Mouse (Mus musculus): ENCODE measurements around the gene Trmt2b. TPM values are rescaled to one million over a fixed set of nuclear protein-coding genes. Genes with fewer than 3 reads are reported as not detected.
"Not testable (repeated sequence)": the region's sequence is repeated elsewhere in the genome, so short reads cannot be mapped to it uniquely, and the experiment has no call there.

Trmt2b gene
- 10 to 100 TPM in 1 of 2 experiments, 1 to 10 TPM in 1; 8.7 to 13.2 TPM for total RNA-seq (2021)
- long read RNA-seq, experiment 1, transcript Trmt2b-202 (13 exons, 3,119 nt) = major isoform, 11 of 15 reads
- long read RNA-seq, experiment 1, partial matches to known transcripts = 2 of 15 reads
- long read RNA-seq, experiment 1, other reads (novel, unspliced or antisense) = 1 of 15 reads
- long read RNA-seq, experiment 2, transcript Trmt2b-202 (13 exons, 3,119 nt) = major isoform, 8 of 11 reads
- long read RNA-seq, experiment 2, partial matches to known transcripts = 0 of 11 reads
- long read RNA-seq, experiment 2, other reads (novel, unspliced or antisense) = 3 of 11 reads

DNA sequence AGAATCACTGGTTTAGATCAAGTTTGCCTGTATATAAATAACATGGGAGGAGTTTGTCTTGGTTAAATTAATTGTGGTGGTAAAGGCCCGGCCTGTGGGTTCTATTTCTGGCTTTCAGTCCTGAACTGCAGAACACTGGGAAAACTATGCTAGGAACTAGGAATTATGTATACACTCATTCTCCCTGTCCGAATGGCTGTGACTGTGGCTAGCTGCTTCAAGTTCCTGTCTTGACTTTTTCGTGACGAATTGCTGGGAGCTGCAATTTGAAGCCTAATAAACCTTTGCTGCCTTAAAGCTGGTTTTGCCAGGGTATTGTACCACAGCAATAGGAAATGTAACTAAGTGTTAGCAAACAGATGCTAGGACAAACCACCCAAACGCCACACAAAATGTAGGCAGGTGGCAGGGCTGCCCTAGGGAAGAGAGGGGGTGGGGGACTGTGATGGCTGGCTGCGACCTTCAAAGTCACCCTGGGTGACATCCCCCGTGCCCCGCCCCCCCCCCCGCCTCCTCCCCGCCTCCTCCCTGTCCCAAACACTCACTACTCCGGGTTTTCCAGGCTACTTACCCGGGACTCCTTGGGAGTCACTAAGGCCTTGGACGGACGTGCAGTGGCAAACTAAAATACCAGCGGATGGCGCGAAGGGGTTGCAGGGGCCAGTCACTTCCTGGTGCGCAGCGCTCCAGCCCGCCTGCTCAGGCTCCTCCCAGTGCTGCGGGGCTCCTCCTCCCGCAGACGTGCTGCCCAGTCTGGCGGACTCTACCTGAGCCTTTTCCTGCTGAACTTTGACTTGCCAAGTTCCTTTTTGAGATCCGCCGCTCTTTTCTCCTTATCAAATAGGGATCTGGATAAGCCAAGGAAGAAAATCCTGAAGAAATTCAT lies at the start of gene Trmt2b:
Trmt2b (minus strand) TSS at position 710 of the 886 bp plus-strand sequence.
- DNase-seq = peak; percentile 67
- intact Hi-C loops (cut with DNase I; ENCODE audit: low total_unique reads) = no loop called here

DNA sequence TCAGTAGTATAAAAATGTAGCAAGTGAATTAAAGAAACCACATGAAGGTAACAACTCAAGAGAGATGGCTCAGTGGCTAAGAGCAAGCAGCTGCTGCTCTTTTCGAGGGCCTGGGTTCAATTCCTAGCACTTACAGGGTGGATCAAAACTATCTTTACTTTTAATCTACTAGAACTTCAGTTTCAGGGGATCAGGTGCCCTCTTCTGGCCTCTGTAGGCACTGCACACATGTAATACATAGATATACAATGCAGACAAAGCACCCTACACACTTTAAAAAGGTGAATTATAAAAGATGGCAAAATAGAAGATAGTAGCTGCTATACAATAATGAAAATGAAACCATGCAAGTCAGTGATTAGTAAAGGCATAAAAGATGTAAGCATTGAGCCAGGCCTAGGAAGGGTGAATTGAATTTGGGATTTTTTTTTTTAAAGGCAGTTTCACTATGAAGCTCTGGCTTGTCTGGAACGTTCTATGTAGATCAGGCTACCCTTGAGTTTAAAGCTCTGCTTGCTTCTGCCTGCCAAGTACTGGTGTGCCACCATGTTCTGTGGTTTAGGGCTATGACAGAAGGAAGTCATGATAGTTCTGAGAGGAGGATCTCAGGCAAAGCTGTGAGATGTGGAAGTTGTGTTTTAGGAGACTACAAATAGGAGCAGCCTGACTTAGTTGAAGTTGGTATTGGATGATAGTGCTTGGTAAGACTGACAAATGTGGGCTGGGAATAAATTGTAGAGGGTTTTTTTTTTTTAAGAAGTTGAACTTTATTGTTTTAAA lies 42.6 kb upstream of the Trmt2b start:
- intact Hi-C loops (cut with DNase I; ENCODE audit: low total_unique reads) = loop anchor here (10.0 kb wide), 1 partner anchor 185 kb away; no protein-coding TSS in a partner anchor
- no peak for DNase-seq

DNA sequence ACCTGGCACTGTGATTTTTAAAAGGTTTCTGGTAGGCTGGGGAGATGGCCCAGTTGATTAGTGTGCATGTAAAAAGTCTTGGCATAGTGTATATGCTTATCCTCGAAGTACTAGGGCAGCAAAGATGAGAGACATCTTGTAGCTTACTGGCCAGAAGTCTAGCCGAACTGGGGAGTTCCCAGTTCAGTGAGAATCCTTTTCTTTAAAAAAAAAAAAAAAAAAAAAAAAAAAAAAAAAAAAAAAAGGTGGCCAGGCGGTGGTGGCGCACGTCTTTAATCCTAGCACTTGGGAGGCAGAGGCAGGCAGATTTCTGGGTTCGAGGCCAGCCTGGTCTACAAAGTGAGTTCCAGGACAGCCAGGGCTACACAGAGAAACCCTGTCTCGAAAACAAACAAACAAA lies 34.4 kb upstream of the Trmt2b start:
- intact Hi-C loops (cut with DNase I; ENCODE audit: low total_unique reads) = loop anchor here (10.0 kb wide), 1 partner anchor 176 kb away; no protein-coding TSS in a partner anchor
- DNase-seq = not testable (repeated sequence)

GRCm38 (mm10) chrX:134308275-134308634 lies 31.5 kb upstream of the Trmt2b start:
- intact Hi-C loops (cut with DNase I; ENCODE audit: low total_unique reads) = no loop called here

GRCm38 (mm10) chrX:134307534-134308274 lies 30.9 kb upstream of the Trmt2b start, which contains the start of gene Cenpi:
TSS of gene Cenpi (plus strand) at chrX:134308084.
- intact Hi-C loops (cut with DNase I; ENCODE audit: low total_unique reads) = no loop called here
- DNase-seq = peak; percentile 86

More at GRCm38 (mm10) chrX:134308275-134308634, 31.5 kb upstream of the Trmt2b start:
- DNase-seq = no peak

GRCm38 (mm10) chrX:134303287-134303686 lies 26.5 kb upstream of the Trmt2b start:
- DNase-seq = no peak
- intact Hi-C loops (cut with DNase I; ENCODE audit: low total_unique reads) = no loop called here

- intact Hi-C loops (cut with DNase I; ENCODE audit: low total_unique reads) = no loop called here
- no peak for DNase-seq
Measured at GRCm38 (mm10) chrX:134300219-134300618, 23.4 kb upstream of the Trmt2b start.

GRCm38 (mm10) chrX:134297195-134297594 lies 20.4 kb upstream of the Trmt2b start:
- DNase-seq = no peak
- intact Hi-C loops (cut with DNase I; ENCODE audit: low total_unique reads) = no loop called here

GRCm38 (mm10) chrX:134296737-134297136 lies 20.0 kb upstream of the Trmt2b start:
- intact Hi-C loops (cut with DNase I; ENCODE audit: low total_unique reads) = no loop called here
- no peak for DNase-seq

- DNase-seq = peak; percentile 9
- intact Hi-C loops (cut with DNase I; ENCODE audit: low total_unique reads) = no loop called here
Measured at GRCm38 (mm10) chrX:134296301-134296700, 19.5 kb upstream of the Trmt2b start.

GRCm38 (mm10) chrX:134287305-134287704 lies 10.5 kb upstream of the Trmt2b start:
- intact Hi-C loops (cut with DNase I; ENCODE audit: low total_unique reads) = no loop called here
- no peak for DNase-seq

DNA sequence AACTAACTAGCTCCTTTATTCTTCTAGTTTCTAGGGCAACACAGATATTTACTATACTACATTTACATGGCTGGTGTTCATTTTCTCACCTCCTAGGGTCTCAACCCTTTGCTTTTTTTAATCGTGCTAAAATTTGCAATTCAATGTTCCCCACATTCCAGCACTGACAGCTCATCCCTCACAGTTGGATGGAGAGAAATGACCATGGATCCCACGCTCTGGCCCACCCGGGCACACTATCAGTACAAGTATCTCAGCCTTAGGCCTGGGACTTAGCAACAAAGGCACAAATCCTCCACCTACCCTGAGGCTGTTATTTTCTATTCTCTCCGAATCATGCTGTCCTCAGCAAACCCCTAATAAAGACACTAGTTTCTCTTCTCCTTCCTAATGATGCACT lies 9.0 kb upstream of the Trmt2b start:
- DNase-seq = no peak
- intact Hi-C loops (cut with DNase I; ENCODE audit: low total_unique reads) = no loop called here

DNA sequence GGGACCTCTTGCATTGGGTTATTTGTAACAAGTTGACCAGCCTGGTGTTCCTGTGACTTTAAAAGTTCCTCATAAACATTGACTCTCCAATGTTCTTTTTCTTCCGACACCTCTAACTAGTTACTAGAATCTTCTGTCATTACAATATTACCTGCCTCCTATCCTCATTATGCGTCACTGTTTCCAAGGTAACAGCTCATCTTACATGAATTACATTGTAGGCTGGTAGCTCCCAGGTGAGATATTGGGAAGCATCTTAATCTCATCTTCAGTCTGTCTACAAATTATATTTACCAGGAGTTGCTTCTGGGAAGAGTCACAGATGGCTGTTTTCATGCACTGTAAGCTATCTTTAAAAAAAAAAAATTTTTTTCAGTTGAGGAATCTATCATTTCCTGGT lies 8.3 kb upstream of the Trmt2b start:
- intact Hi-C loops (cut with DNase I; ENCODE audit: low total_unique reads) = no loop called here
- DNase-seq = no peak

GRCm38 (mm10) chrX:134280531-134280930 lies 3.7 kb upstream of the Trmt2b start:
- intact Hi-C loops (cut with DNase I; ENCODE audit: low total_unique reads) = no loop called here
- no peak for DNase-seq

DNA sequence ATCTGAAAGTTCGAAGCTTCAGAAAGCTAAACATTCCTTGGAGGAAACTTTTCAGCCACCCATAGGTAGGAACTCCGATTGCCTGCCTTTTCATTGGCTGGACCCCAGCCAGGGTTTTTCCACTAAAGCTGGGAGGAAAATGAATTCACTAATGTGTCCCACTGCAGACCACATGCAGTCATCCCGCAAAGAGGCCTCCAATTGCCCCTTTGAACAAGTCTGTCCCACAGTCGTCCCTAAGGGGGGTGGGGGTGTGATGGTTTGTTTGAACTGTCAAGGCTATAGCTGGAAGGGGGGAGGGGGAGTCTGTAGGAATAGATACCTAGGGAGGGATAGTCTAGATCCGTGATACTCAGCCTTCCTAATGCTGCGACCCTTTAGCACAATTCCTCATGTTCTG lies 1.1 kb downstream of the Trmt2b start:
- peak; percentile 6 for DNase-seq
- intact Hi-C loops (cut with DNase I; ENCODE audit: low total_unique reads) = no loop called here

DNA sequence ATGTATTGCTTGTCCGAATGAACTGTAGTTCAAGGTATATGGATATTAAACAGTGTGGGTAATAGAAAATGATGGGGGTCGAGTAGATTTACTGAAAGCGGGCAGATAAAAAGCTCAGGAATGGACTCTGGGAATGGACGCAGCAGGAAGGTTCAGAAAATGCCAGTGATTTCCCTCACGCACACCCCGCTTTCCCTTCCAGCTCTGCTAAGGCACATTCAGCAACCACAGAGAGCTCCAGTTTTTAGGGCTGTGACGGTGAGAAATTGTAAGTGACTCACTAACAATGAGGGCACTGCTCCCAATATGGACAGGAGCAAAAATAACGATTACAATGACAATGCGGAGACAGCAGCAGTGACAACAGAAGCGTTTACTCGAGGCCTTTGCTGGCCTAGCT lies 14.7 kb downstream of the Trmt2b start:
- DNase-seq = no peak
- intact Hi-C loops (cut with DNase I; ENCODE audit: low total_unique reads) = no loop called here

- DNase-seq = no peak
- intact Hi-C loops (cut with DNase I; ENCODE audit: low total_unique reads) = no loop called here
Measured at GRCm38 (mm10) chrX:134261191-134261590, 15.6 kb downstream of the Trmt2b start.

DNA sequence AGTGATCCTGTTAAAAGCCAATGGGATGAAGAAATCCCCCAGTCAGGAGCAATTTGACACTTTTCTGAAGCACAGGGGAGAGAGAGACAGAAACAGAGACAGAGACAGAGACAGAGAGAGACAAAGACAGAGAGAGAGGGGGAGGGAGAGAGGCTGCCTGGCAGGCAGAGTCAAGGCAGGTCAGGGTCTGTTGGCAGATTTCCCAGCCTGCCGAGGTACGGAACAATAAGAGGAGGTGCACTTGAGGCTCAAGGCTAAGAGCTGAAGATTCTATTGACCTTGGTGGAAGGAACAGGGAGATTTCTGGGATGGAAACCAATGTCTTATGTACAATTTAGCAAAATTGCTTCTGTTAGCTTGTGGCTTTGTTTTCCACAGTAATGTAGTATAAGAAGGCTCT lies 28.6 kb downstream of the Trmt2b start:
- intact Hi-C loops (cut with DNase I; ENCODE audit: low total_unique reads) = no loop called here

DNA sequence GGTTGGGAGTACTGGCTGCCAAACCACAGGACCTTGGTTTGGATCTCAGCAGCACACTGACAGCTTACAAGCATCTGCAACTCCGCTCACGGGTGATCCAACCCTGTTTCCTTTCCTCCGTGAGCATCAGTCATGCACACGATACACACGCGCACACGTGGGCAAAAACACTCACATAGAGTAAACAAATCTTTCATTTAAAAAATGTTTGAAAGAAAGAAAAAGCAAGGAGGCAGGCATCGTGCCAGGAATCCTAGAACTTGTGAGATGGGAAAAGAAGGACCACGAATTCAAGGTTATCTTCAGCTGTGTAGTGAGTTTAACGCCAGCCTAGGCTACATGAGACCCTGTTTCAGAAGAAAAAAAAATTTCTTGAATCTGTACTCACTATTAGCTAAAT lies 30.8 kb downstream of the Trmt2b start:
- no peak for DNase-seq
- intact Hi-C loops (cut with DNase I; ENCODE audit: low total_unique reads) = no loop called here

More for the DNA sequence above, 28.6 kb downstream of the Trmt2b start:
- DNase-seq = no peak

All from gastrocnemius, postnatal 14 days (tissue).